Mouse (Mus musculus): Measurements from ENCODE around the gene Efemp2.

The Efemp2 gene

GRCm38 (mm10) chr19:5473720-5474119 is at the start of gene Efemp2:
Efemp2 (plus strand) TSS chr19:5473954.
- DNase-seq = peak; percentile 76

GRCm38 (mm10) chr19:5424092-5424781 is 49.5 kb upstream of the Efemp2 start:
- no peak for DNase-seq

- peak; percentile 95 for DNase-seq
Observed at GRCm38 (mm10) chr19:5424782-5425741, 48.7 kb upstream of the Efemp2 start, which contains the start of the genes Drap1 and AI837181. Drap1 (minus strand) TSS chr19:5424979. AI837181 (plus strand) TSS chr19:5425144.

- peak; percentile 35 for DNase-seq
Observed at GRCm38 (mm10) chr19:5425906-5426565, 47.7 kb upstream of the Efemp2 start.

- no peak for DNase-seq
Observed at GRCm38 (mm10) chr19:5426640-5427290, 47.0 kb upstream of the Efemp2 start.

GRCm38 (mm10) chr19:5428083-5428482 is 45.7 kb upstream of the Efemp2 start:
- DNase-seq = no peak

GRCm38 (mm10) chr19:5429219-5429618 is 44.5 kb upstream of the Efemp2 start:
- DNase-seq = no peak

GRCm38 (mm10) chr19:5429806-5430205 is 43.9 kb upstream of the Efemp2 start:
- no peak for DNase-seq

GRCm38 (mm10) chr19:5430408-5430807 is 43.3 kb upstream of the Efemp2 start:
- no peak for DNase-seq

GRCm38 (mm10) chr19:5431911-5432464 is 41.8 kb upstream of the Efemp2 start:
- no peak for DNase-seq

- DNase-seq = no peak
Observed at GRCm38 (mm10) chr19:5432992-5433852, 40.5 kb upstream of the Efemp2 start.

- no peak for DNase-seq
Observed at GRCm38 (mm10) chr19:5433951-5434350, 39.8 kb upstream of the Efemp2 start.

- no peak for DNase-seq
Observed at GRCm38 (mm10) chr19:5444371-5444908, 29.3 kb upstream of the Efemp2 start.

GRCm38 (mm10) chr19:5444954-5445353 is 28.8 kb upstream of the Efemp2 start:
- DNase-seq = no peak

GRCm38 (mm10) chr19:5445747-5446146 is 28.0 kb upstream of the Efemp2 start:
- DNase-seq = no peak

GRCm38 (mm10) chr19:5447515-5448353 is 26.0 kb upstream of the Efemp2 start, which contains the start of gene Fosl1:
Fosl1 (plus strand) TSS chr19:5447547.
- no peak for DNase-seq

- no peak for DNase-seq
Observed at GRCm38 (mm10) chr19:5448354-5449150, 25.2 kb upstream of the Efemp2 start.

GRCm38 (mm10) chr19:5449673-5450072 is 24.1 kb upstream of the Efemp2 start:
- no peak for DNase-seq

GRCm38 (mm10) chr19:5451766-5452165 is 22.0 kb upstream of the Efemp2 start:
- no peak for DNase-seq

Data from layer of hippocampus, adult 9-11 months (tissue).